Mouse (Mus musculus): ENCODE results near the gene Myo18b.

The Myo18b gene

GRCm38 (mm10) chr5:112674806-112675205 is 221.4 kb downstream of the Myo18b start:
- no peak for DNase-seq (ENCODE audit: low spot score in 2 of 2)

- DNase-seq (ENCODE audit: low spot score in 2 of 2) = no peak
These were observed 223.7 kb downstream of the Myo18b start for GRCm38 (mm10) chr5:112672457-112672856.

GRCm38 (mm10) chr5:112671961-112672360 is 224.2 kb downstream of the Myo18b start:
- no peak for DNase-seq (ENCODE audit: low spot score in 2 of 2)

GRCm38 (mm10) chr5:112667153-112667552 is 229.0 kb downstream of the Myo18b start:
- peak; percentile 42 to 43 for DNase-seq (ENCODE audit: low spot score in 2 of 2)

DNA sequence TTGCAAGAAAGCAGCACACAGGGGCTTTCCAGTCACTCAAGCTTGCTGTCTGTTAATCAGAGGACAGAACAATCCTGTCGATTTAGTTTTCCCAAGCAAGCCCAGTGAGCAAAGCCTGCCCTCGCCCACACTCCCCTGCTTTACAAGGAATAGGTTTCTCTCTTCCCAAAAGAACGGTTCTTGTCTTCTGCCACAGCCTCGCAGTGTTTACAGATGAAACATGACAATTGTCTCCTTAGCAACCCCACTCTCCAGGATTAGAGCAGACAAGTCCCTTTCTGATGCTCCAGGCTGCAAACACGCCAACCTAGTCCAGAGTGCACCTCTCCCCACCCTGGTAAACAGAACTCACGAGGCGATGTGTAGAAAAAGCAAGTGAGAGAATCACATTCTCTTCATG is 230.5 kb downstream of the Myo18b start:
- DNase-seq (ENCODE audit: low spot score in 2 of 2) = peak; percentile 28 to 53

DNA sequence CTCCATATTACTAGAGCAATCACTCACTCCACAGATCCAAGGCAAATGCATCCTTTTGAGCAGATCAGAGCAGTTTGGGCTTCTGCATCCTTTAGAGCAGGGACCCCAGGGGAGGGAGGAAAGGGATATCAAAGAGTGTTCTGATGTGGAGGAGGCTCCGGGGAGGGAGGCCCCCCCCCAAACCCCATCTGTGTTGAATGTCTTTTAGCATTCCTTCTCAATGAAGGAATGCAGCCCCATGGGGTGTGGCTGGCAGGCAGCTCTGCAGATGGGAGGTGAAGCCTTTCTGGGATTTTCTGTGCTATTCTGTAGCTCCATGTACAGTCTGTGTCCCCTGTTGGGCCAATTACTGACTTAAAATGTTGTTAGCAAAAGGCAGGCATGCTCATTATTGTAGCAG is 232.5 kb downstream of the Myo18b start:
- no peak for DNase-seq (ENCODE audit: low spot score in 2 of 2)

DNA sequence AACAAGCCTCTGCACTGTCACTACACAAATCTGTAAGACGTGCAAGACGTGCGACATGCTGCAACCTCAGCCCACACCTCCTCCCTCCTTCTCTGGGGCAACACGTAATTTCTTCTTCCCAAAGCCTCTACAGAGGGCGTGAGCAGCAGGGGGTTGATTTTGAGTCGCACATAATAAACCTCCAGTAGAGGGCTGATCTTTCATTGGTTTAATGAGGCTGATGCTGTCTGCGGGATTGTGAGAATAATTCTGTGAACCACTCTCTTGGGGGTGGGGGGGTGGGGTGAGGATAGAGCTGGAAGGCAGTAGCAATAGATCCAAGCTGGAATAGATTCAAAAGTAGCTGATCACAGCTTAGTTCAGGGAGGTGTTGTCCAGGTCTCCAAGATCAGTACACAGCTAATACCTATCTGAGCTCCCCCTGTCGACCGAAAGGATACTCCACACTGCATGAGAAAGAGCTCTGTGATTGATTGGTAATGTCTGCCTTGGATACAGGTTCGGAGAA is 235.2 kb downstream of the Myo18b start:
- no peak for DNase-seq (ENCODE audit: low spot score in 2 of 2)

DNA sequence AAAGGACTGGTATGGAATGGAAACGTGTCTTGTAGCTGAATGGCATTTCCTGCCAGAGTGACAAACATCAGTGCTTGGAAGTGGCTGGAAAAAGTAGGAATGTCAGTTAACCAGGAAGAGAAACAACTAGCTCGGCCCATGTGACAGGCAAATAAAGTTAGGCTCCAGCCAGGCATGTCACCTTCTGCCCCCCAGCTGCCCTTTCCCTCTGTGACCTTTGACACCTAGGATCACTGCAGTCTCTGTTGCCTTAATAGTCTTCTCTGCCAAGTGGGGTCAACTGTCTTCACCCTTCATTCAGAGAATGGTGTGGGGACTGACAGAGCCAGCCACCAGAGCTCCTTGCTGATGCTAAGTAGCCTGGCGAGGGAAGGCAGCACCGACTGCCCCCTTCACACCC is 236.9 kb downstream of the Myo18b start:
- no peak for DNase-seq (ENCODE audit: low spot score in 2 of 2)

- DNase-seq (ENCODE audit: low spot score in 2 of 2) = no peak
These were observed 239.4 kb downstream of the Myo18b start for GRCm38 (mm10) chr5:112656811-112657210.

DNA sequence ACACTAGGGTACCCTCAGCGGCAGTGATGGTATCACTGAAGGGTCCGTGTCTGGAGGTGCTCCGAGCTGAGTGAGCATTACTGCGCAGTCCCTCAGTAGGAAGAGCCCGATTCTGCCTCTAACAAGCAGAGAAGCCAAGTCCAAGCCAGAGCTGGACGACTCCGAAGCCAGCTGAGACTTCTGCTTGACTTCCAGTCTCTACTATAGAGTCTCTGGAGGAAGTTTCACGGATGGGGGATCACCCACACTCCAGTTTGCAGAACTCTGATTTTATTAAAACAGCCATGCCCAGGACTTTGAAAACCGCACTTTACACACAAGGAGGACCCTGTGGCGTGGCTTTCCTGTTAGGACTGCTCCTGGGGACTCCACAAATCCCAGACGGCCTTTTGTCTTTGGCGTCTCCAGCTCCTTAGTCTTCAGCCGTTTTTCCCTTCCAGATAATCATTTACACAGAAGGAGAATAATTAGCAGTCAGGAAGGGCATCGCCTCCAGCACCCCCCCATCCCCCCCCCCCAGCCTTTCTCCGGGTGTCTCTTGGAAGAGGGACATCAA is 240.1 kb downstream of the Myo18b start:
- no peak for DNase-seq (ENCODE audit: low spot score in 2 of 2)

DNA sequence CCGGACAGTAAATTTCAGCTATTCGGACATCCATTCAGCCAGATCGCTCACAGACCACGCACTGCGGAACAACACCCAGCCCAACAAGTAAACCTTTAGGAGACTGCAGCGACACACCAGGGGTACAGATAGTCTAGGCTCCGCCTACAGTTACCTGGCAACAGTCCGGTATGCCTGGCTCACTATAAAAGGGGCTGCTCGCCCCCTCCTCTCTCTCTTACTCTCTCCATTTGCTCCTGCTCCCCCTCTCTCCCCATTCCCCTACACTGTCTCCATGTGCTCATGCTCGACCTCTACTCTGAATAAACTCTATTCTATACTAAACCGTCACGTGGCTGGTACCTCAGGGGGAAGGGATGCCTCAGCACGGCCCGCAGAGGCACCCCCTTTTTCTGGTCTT is 240.6 kb downstream of the Myo18b start:
- no peak for DNase-seq (ENCODE audit: low spot score in 2 of 2)

DNA sequence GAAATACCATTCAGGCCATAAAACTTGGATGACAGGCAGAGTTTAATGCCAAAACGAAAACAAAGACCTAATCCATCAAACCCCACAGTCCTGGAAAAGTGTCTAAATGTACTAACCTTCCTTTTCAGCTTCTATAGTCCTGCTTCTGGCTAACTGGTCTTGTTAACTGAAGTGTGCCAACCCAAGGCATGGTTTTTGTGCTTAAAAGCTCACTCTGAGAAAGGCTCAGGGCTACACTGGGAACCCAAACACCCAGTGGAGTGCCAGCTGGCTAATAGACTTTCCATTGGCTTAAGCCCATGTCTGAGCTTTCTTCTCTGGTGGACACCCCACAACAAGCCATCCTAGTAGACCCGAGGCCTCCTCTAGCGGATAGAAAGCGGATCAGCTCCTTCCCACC is 244.1 kb downstream of the Myo18b start:
- DNase-seq (ENCODE audit: low spot score in 2 of 2) = no peak

GRCm38 (mm10) chr5:112649164-112649702 is 246.9 kb downstream of the Myo18b start:
- peak in 1 of 2 experiments; percentile 52 for DNase-seq (ENCODE audit: low spot score in 2 of 2)

DNA sequence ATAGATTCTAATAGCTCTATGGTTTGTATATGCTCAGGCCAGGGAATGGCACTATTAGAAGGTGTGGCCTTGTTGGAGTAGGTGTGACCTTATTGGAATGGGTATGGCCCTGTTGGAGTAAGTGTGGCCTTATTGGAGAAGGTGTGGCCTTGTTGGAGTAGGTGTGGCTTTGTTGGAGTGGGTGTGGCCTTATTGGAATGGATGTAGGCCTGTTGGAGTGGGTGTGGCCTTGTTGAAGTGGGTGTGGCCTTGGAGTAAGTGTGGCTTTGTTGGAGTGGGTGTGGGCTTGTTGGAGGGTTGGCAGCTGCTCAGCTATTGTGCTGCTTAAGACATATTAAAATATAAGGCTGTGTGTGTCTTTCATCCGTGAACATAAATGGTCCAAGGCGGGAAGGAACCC is 249.3 kb downstream of the Myo18b start:
- DNase-seq (ENCODE audit: low spot score in 2 of 2) = no peak

DNA sequence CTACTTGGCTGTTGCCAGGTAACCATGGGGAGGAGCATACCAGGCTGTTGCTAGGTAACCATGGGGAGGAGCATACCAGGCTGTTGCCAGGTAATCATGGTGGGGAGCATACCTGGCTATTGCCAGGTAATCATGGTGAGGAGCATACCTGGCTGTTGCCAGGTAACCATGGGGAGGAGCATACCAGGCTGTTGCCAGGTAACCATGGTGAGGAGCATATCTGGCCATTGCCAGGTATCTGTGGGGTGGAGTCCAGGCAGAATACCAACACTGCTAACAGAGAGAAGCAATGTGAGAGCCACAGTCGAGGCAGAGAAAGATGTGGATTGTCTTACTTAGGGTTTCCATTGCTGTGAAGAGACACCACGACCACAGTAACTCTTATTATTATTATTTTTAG is 250.6 kb downstream of the Myo18b start:
- DNase-seq (ENCODE audit: low spot score in 2 of 2) = no peak

- DNase-seq (ENCODE audit: low spot score in 2 of 2) = peak; percentile 23 to 38
These were observed 252.5 kb downstream of the Myo18b start for GRCm38 (mm10) chr5:112643533-112644272.

- DNase-seq (ENCODE audit: low spot score in 2 of 2) = no peak
These were observed 253.4 kb downstream of the Myo18b start for GRCm38 (mm10) chr5:112642731-112643130.

DNA sequence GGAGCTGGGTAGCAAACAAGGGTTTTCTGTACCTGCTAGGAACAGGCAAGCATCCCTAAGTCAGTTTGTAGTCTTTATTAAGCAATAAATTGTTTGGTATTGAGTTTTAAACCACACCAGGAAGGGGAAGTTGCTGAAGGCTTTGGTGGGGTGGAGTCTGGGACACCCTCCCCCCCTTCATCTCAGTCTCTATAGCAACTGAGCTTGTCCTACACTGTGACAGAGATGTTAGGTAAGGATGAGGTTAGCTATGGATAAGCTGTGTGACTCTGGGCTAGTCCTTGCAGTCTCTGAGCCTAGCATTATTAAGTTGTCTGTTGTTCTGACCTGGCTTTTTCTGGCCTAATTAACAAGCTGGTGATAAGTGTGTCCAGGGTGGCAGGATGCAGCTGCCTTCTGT is 254.4 kb downstream of the Myo18b start:
- no peak for DNase-seq (ENCODE audit: low spot score in 2 of 2)

DNA sequence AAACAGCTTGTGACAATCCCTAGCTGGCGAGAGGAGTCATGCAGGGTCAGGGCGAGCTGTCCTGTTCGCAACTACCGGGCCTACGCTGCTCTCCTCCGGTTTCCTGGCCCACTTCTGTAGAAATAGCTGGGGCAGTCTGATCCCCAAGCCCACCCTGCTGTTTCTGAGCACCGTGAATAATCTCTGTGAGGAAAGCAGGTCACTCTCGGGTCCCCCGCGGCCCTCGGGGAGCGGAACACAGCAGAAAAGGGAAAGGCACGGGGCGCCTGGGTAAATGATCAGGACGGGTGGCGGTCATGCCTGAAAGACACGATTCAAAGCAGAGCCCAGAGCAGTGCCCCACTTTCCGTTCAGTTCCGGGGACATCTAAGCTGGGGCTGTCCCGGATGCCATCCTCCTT is 255.0 kb downstream of the Myo18b start:
- no peak for DNase-seq (ENCODE audit: low spot score in 2 of 2)

DNA sequence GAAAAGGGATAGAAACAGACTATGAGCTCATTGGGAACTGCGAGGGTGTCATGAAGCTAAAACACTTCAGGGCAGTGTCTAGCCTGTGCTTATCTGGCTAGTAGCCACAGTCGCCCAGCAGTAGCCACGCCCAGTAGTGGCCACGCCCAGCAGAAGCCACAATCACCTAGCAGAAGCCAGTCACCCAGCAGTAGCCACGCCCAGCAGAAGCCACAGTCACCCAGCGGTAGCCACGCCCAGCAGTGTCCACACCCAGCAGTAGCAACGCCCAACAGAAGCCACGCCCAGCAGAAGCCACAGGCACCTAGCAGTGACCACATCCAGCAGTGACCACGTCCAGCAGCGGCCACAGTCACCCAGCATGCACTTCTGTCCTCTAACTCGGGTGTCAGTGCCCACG is 255.5 kb downstream of the Myo18b start:
- no peak for DNase-seq (ENCODE audit: low spot score in 2 of 2)

Measured in frontal cortex, postnatal 36 days (tissue).